Mouse (Mus musculus): Measurements from ENCODE around the gene Sae1.
"Not testable (repeated sequence)": the region's sequence is repeated elsewhere in the genome, so short reads cannot be mapped to it uniquely, and the experiment has no call there.

Sae1 gene

GRCm38 (mm10) chr7:16308555-16309317, 78.9 kb downstream of the Sae1 start:
- peak; percentile 68 for DNase-seq

- DNase-seq: not testable (repeated sequence)
Measured at GRCm38 (mm10) chr7:16308093-16308492, 79.5 kb downstream of the Sae1 start, which contains the start of gene Bbc3. Gene Bbc3, plus strand, starts transcription at chr7:16308393.

GRCm38 (mm10) chr7:16307141-16307540, 80.5 kb downstream of the Sae1 start:
- DNase-seq: not testable (repeated sequence)

GRCm38 (mm10) chr7:16299419-16300035, 88.1 kb downstream of the Sae1 start:
- DNase-seq: peak; percentile 96

GRCm38 (mm10) chr7:16298927-16299326, 88.7 kb downstream of the Sae1 start:
- no peak for DNase-seq

- DNase-seq: no peak
Measured at GRCm38 (mm10) chr7:16297616-16298015, 90.0 kb downstream of the Sae1 start.

- peak; percentile 90 for DNase-seq
Measured at GRCm38 (mm10) chr7:16296766-16297390, 90.7 kb downstream of the Sae1 start.

GRCm38 (mm10) chr7:16296146-16296545, 91.5 kb downstream of the Sae1 start:
- no peak for DNase-seq

GRCm38 (mm10) chr7:16295321-16295900, 92.2 kb downstream of the Sae1 start:
- DNase-seq: peak; percentile 89

- peak; percentile 93 for DNase-seq
Measured at GRCm38 (mm10) chr7:16294837-16295236, 92.8 kb downstream of the Sae1 start.

GRCm38 (mm10) chr7:16294346-16294745, 93.3 kb downstream of the Sae1 start:
- no peak for DNase-seq

GRCm38 (mm10) chr7:16287791-16288190, 99.8 kb downstream of the Sae1 start:
- no peak for DNase-seq

GRCm38 (mm10) chr7:16287016-16287415, 100.6 kb downstream of the Sae1 start:
- no peak for DNase-seq

GRCm38 (mm10) chr7:16286026-16286961, 101.3 kb downstream of the Sae1 start, which contains the start of gene Ccdc9:
Gene Ccdc9, minus strand, starts transcription at chr7:16286795.
- DNase-seq: peak; percentile 99

- DNase-seq: peak; percentile 75
Measured at GRCm38 (mm10) chr7:16285450-16286025, 102.1 kb downstream of the Sae1 start.

GRCm38 (mm10) chr7:16284904-16285303, 102.7 kb downstream of the Sae1 start:
- DNase-seq: no peak

GRCm38 (mm10) chr7:16284001-16284400, 103.6 kb downstream of the Sae1 start:
- no peak for DNase-seq

GRCm38 (mm10) chr7:16282334-16282733, 105.3 kb downstream of the Sae1 start:
- DNase-seq: no peak

- no peak for DNase-seq
Measured at GRCm38 (mm10) chr7:16280721-16281120, 106.9 kb downstream of the Sae1 start.

- no peak for DNase-seq
Measured at GRCm38 (mm10) chr7:16274922-16275890, 112.4 kb downstream of the Sae1 start.

- DNase-seq: peak; percentile 63
Measured at GRCm38 (mm10) chr7:16273766-16274140, 113.9 kb downstream of the Sae1 start.
